Mouse (Mus musculus): ENCODE measurements around the gene Ubxn1. TPM values are rescaled to one million over a fixed set of nuclear protein-coding genes. Genes with fewer than 3 reads are reported as not detected.
"Not testable (repeated sequence)": the region's sequence is repeated elsewhere in the genome, so short reads cannot be mapped to it uniquely, and the experiment has no call there.

Gene Ubxn1
- polyA plus RNA-seq, 1 experiment from 2014 or later, result 144 TPM

GRCm38 (mm10) chr19:8887585-8888463 lies 16.5 kb downstream of the Ubxn1 start:
- H3K27me3 ChIP-seq (replicated peaks; ENCODE audit: control insufficient read depth, insufficient read depth, low read length), result no peaks in the 10 kb centered on the region
- peaks cover 7% of the 10 kb centered on the region for H3K4me1 ChIP-seq (ENCODE audit: control insufficient read depth, insufficient read depth, low read length)
- H3K4me2 ChIP-seq (ENCODE audit: low read depth, low read length), result peak overlapping the region; percentile 82
- H3K4me3 ChIP-seq (ENCODE audit: low read depth, low read length), result peak overlapping the region; percentile 70
- ATAC-seq (ENCODE audit: low read depth) (no peak), DNase-seq (ENCODE audit: low spot score) (peak; percentile 8)
- H3K9ac ChIP-seq (ENCODE audit: low read depth, low read length), result peak overlapping the region; percentile 92
- peak overlapping the region; percentile 75 for H3K27ac ChIP-seq (replicated peaks; ENCODE audit: low read depth, low read length)
- no peaks in the 10 kb centered on the region for H3K9me3 ChIP-seq (ENCODE audit: control insufficient read depth, low read length)
- 16% methylated on average over 19 of the region's 19 CpGs for WGBS
- peaks cover 14% of the 10 kb centered on the region for H3K36me3 ChIP-seq (ENCODE audit: control insufficient read depth, insufficient read depth, low read length)

DNA sequence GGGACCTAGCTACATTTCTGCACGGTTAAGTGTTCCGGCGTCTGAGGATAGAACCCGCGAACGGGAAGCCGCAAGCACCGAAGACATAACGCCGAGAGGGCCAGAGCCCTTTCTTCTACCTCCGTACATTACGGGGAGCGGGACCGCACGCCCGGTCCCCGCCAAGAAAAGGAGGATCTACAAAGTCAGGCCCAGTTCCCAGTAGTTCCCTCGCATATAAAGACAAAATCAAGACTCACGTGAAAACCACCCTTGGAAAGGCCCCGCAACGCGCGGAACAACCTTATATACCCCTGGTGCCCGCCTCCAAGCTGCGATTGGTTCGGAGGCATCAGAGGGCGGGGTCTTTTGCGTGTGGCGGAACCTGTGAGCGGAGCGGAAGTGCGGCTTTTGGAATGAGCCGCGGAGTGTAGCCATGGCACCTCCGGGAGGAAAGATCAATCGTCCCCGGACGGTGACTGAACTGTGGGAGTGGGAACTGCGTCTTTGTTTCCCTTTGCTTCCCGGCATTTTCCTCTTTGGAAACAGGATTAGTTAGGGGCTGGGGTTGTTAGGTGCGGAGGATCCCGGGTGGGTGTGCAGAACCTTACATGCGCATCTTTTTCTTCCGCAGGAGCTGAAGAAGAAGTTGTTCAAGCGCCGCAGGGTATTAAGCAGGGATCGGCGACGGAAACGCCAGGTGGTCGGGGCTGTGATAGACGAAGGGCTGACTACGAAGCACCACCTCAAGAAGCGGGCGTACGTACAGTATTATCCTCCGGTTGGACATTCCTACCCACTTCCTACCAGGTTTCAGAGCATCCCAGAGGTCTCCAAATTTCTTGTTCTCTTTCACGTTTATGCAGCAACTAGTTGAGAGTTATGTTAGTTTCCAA lies 17.5 kb downstream of the Ubxn1 start, which contains the start of the genes 1810009A15Rik and Gm49416:
1810009A15Rik (plus strand) TSS at position 343 of the 875 bp plus-strand sequence.
Gm49416 (plus strand) TSS at position 416 of the 875 bp plus-strand sequence.
- DNase-seq (ENCODE audit: low spot score), result peak; percentile 99
- H3K27ac ChIP-seq (replicated peaks; ENCODE audit: low read depth, low read length), result peak within 1 kb of the TSS; percentile 75
- under 1% methylated on average over 58 of the region's 58 CpGs for WGBS

DNA sequence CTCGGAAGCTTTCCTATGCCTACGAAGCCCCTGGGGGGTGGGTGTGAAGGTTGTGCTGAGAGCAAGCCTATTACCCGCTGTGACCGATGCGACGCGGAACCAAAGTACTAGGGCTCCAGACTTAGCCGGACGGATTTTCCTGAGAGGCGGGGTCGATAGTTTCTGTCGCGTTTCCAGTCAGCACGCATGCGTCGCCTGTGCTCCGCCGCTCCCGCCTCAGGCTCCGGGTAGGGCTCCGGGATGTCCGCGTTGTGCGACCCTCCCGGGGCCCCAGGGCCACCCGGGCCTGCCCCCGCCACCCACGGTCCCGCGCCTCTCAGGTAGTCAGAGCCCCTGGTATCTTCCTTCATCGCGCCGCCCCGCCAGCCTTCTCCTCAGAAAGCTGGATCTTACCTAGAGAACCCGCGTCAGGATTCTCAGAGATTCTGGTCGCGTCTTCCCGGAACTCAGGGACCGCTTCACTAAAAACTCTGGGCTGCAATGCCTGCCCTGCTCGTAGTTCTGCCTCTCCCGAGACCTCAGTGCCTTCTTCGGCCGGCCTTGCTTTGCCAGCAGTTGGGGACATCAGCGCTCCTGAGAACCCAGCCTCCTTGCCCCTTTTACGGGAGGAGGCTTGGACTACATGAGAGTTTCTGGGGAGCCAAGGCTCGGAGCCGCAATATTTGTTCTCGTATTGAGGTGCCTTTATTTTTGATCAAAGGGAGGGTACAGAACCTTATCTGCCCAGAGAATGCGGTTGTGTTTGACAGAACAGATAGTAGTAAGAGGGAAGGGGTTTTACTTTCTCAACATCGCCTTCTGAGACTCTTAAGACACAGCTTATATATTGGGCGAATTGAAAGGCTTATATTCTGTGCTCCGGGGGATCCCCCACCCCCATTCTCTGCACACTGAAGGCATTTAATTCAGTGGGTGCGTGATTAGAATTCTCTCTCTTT lies 21.8 kb downstream of the Ubxn1 start, which contains the start of gene Ints5:
Ints5 (plus strand) TSS at position 177 of the 938 bp plus-strand sequence.
- Histone ChIP-seq H3K27me3 (replicated peaks; ENCODE audit: control insufficient read depth, insufficient read depth, low read length) (no peaks in the 10 kb centered on the region), H3K27ac (replicated peaks; ENCODE audit: low read depth, low read length) (peak within 1 kb of the TSS; percentile 76), H3K36me3 (ENCODE audit: control insufficient read depth, insufficient read depth, low read length) (peaks cover 31% of the 10 kb centered on the region), H3K4me1 (ENCODE audit: control insufficient read depth, insufficient read depth, low read length) (peaks cover 7% of the 10 kb centered on the region), H3K4me3 (ENCODE audit: low read depth, low read length) (peak within 1 kb of the TSS; percentile 64), H3K9ac (ENCODE audit: low read depth, low read length) (peak within 1 kb of the TSS; percentile 93), H3K4me2 (ENCODE audit: low read depth, low read length) (peak within 1 kb of the TSS; percentile 87), H3K9me3 (ENCODE audit: control insufficient read depth, low read length) (no peaks in the 10 kb centered on the region)
- WGBS, result 3% methylated on average over 42 of the region's 54 CpGs
- ATAC-seq (ENCODE audit: low read depth), result peak; percentile 65
- DNase-seq (ENCODE audit: low spot score), result peak; percentile 92

More for the DNA sequence above, 17.5 kb downstream of the Ubxn1 start, which contains the start of the genes 1810009A15Rik and Gm49416:
- peak within 1 kb of the TSS; percentile 92 for H3K9ac ChIP-seq (ENCODE audit: low read depth, low read length)
- H3K4me3 ChIP-seq (ENCODE audit: low read depth, low read length), result peak within 1 kb of the TSS; percentile 70
- H3K9me3 ChIP-seq (ENCODE audit: control insufficient read depth, low read length), result no peaks in the 10 kb centered on the region
- H3K4me2 ChIP-seq (ENCODE audit: low read depth, low read length), result peak within 1 kb of the TSS; percentile 82
- peaks cover 7% of the 10 kb centered on the region for H3K4me1 ChIP-seq (ENCODE audit: control insufficient read depth, insufficient read depth, low read length)
- ATAC-seq (ENCODE audit: low read depth), result peak; percentile 95
- H3K27me3 ChIP-seq (replicated peaks; ENCODE audit: control insufficient read depth, insufficient read depth, low read length), result no peaks in the 10 kb centered on the region
- peaks cover 14% of the 10 kb centered on the region for H3K36me3 ChIP-seq (ENCODE audit: control insufficient read depth, insufficient read depth, low read length)

- DNase-seq (ENCODE audit: low spot score) (no peak), ATAC-seq (ENCODE audit: low read depth) (no peak)
- Histone ChIP-seq H3K4me3 (ENCODE audit: low read depth, low read length) (no peak overlapping the region), H3K9me3 (ENCODE audit: control insufficient read depth, low read length) (no peaks in the 10 kb centered on the region), H3K36me3 (ENCODE audit: control insufficient read depth, insufficient read depth, low read length) (peaks cover 25% of the 10 kb centered on the region), H3K27me3 (replicated peaks; ENCODE audit: control insufficient read depth, insufficient read depth, low read length) (no peaks in the 10 kb centered on the region), H3K4me2 (ENCODE audit: low read depth, low read length) (no peak overlapping the region), H3K9ac (ENCODE audit: low read depth, low read length) (0 out of 2 replicates have a peak overlapping the region, but pooled peaks have one; percentile 15), H3K27ac (replicated peaks; ENCODE audit: low read depth, low read length) (no peak overlapping the region), H3K4me1 (ENCODE audit: control insufficient read depth, insufficient read depth, low read length) (peaks cover 16% of the 10 kb centered on the region)
- WGBS, result 87% methylated on average over 9 of the region's 9 CpGs
These were observed 24.2 kb downstream of the Ubxn1 start for GRCm38 (mm10) chr19:8895397-8895960.

- 0 out of 2 replicates have a peak overlapping the region, but pooled peaks have one; percentile 55 for H3K9ac ChIP-seq (ENCODE audit: low read depth, low read length)
- WGBS, result 88% methylated on average over 5 of the region's 5 CpGs
These were observed 24.9 kb downstream of the Ubxn1 start for GRCm38 (mm10) chr19:8896231-8896630.

DNA sequence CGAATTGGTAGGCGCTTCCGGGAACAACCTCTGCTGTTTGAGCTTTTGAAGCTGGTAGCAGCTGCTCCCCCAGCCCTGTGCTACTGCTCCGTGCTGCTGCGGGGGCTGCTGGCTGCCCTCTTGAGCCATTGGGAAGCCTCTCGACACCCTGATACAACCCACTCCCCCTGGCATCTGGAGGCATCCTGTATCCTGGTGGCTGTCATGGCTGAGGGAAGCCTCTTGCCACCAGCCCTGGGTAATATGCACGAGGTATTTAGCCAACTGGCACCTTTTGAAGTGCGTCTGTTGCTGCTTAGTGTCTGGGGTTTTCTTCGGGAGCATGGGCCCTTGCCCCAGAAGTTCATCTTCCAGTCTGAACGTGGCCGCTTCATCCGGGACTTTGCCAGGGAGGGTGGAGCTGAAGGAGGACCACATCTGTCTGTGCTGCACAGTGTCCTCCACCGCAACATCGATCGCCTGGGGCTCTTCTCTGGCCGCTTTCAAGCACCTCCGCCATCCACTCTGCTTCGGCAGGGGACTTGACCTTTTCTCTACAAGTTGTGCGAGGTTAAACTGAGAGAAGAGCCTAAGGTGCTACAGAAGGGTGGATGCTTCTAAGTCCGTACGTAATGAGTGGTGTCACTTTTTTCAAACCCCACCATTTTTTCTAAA lies 26.0 kb downstream of the Ubxn1 start:
- H3K9ac ChIP-seq (ENCODE audit: low read depth, low read length), result peak overlapping the region; percentile 55
- 22% methylated on average over 20 of the region's 21 CpGs for WGBS
- peak overlapping the region; percentile 88 for H3K27ac ChIP-seq (replicated peaks; ENCODE audit: low read depth, low read length)
- peaks cover 26% of the 10 kb centered on the region for H3K36me3 ChIP-seq (ENCODE audit: control insufficient read depth, insufficient read depth, low read length)
- ATAC-seq (ENCODE audit: low read depth) (peak; percentile 32), DNase-seq (ENCODE audit: low spot score) (peak; percentile 43)
- H3K4me1 ChIP-seq (ENCODE audit: control insufficient read depth, insufficient read depth, low read length), result peaks cover 16% of the 10 kb centered on the region
- H3K4me3 ChIP-seq (ENCODE audit: low read depth, low read length), result peak overlapping the region; percentile 98
- not testable (repeated sequence) for H3K27me3 ChIP-seq (replicated peaks; ENCODE audit: control insufficient read depth, insufficient read depth, low read length); H3K9me3 ChIP-seq (ENCODE audit: control insufficient read depth, low read length)
- H3K4me2 ChIP-seq (ENCODE audit: low read depth, low read length), result peak overlapping the region; percentile 58

More at GRCm38 (mm10) chr19:8896231-8896630, 24.9 kb downstream of the Ubxn1 start:
- peaks cover 16% of the 10 kb centered on the region for H3K4me1 ChIP-seq (ENCODE audit: control insufficient read depth, insufficient read depth, low read length)
- DNase-seq (ENCODE audit: low spot score); H3K4me3 ChIP-seq (ENCODE audit: low read depth, low read length); H3K27me3 ChIP-seq (replicated peaks; ENCODE audit: control insufficient read depth, insufficient read depth, low read length); H3K9me3 ChIP-seq (ENCODE audit: control insufficient read depth, low read length); H3K4me2 ChIP-seq (ENCODE audit: low read depth, low read length); ATAC-seq (ENCODE audit: low read depth); H3K27ac ChIP-seq (replicated peaks; ENCODE audit: low read depth, low read length): not testable (repeated sequence)
- H3K36me3 ChIP-seq (ENCODE audit: control insufficient read depth, insufficient read depth, low read length), result peaks cover 21% of the 10 kb centered on the region

GRCm38 (mm10) chr19:8897865-8898495 lies 26.7 kb downstream of the Ubxn1 start, which contains the start of gene Ganab:
Gene Ganab, plus strand, starts transcription at chr19:8898071.
- H3K9ac ChIP-seq (ENCODE audit: low read depth, low read length), result peak within 1 kb of the TSS; percentile 97
- peak within 1 kb of the TSS; percentile 88 for H3K27ac ChIP-seq (replicated peaks; ENCODE audit: low read depth, low read length)
- peak within 1 kb of the TSS; percentile 90 for H3K4me2 ChIP-seq (ENCODE audit: low read depth, low read length)
- H3K4me3 ChIP-seq (ENCODE audit: low read depth, low read length), result peak within 1 kb of the TSS; percentile 98
- 0% methylated on average over 51 of the region's 53 CpGs for WGBS
- peaks cover 31% of the 10 kb centered on the region for H3K36me3 ChIP-seq (ENCODE audit: control insufficient read depth, insufficient read depth, low read length)
- ATAC-seq (ENCODE audit: low read depth) (peak; percentile 99), DNase-seq (ENCODE audit: low spot score) (peak; percentile 99)
- H3K4me1 ChIP-seq (ENCODE audit: control insufficient read depth, insufficient read depth, low read length), result peaks cover 16% of the 10 kb centered on the region
- H3K9me3 ChIP-seq (ENCODE audit: control insufficient read depth, low read length), result no peaks in the 10 kb centered on the region
- no peaks in the 10 kb centered on the region for H3K27me3 ChIP-seq (replicated peaks; ENCODE audit: control insufficient read depth, insufficient read depth, low read length)

All from embryonic facial prominence, embryonic 14.5 days (tissue).